Mouse (Mus musculus): ENCODE results near the gene Snrpn. TPM values are rescaled to one million over a fixed set of nuclear protein-coding genes. Genes with fewer than 3 reads are reported as not detected.
A peak's percentile ranks its signal among the peaks of the same experiment; 100 is the strongest.

Snrpn gene
- polyA plus RNA-seq, 1 experiment from 2014 or later, result 30.3 TPM

DNA sequence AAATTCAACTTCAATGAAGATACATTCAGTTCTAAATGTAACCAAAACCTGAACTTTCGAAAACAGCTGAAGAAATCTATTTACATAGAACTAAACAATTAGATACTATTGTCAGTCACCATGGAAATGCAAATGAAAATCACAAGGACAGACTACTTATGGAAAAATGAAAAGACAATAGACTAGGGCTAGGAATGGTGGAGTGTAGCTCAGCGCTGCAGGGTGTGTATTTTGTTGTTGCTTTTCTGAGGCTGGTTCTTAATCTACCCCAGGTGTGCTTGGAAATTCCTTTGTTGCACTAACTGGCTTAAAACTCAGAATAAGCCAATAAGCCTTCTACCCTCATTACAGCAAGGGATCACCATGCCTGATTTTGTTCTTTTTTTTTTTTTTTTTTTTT is 133.8 kb downstream of the Snrpn start:
- WGBS, result 50% methylated on average over 2 of the region's 2 CpGs
- no peaks in the 10 kb centered on the region for H3K4me1 ChIP-seq

DNA sequence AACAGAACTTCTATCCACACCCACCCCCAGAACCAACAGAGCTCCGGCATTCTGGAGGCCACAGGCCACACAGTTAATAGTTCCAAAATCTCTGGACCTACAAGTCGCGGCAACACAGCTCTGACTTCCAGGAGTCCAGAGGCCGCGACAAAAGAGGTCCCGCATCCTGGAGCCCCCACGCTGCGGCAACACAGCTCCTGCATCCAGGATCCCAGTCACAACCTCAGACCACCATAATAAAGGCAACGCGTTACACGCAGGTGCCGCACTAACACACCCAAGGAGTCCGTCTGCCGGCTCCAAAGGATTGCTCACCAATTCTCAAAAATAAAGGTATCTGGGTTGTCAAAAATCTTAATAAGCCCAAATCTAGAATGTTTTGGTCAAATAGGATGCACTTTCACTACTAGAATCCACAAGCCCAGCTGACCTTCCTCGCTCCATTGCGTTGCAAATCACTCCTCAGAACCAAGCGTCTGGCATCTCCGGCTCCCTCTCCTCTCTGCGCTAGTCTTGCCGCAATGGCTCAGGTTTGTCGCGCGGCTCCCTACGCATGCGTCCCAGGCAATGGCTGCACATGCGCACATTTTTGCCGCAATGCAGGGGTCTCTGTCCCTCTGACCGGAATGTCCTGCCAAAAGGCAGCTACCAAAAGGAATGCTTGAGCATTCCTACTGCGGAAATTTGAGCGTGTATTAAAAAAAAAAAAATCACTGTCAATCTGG is 135.3 kb downstream of the Snrpn start, which contains the start of the genes Snurf and Gm38393:
Gene Snurf (minus strand): TSS at position 444 of the 725 bp plus-strand sequence.
Gene Gm38393 (minus strand): TSS at position 459 of the 725 bp plus-strand sequence.
- Histone ChIP-seq H3K27ac (replicated peaks) (0 out of 2 replicates have a peak within 1 kb of the TSS, but pooled peaks have one; percentile 34), H3K4me3 (replicated peaks) (peak within 1 kb of the TSS; percentile 45), H3K4me1 (no peaks in the 10 kb centered on the region), H3K9me3 (replicated peaks) (0 out of 2 replicates have a peak, but pooled peaks cover 9% of the 10 kb centered on the region), H3K27me3 (no peaks in the 10 kb centered on the region), H3K9ac (peak within 1 kb of the TSS; percentile 26), H3K36me3 (no peaks in the 10 kb centered on the region), H3K4me2 (replicated peaks) (peak within 1 kb of the TSS; percentile 67)
- whole genome bisulfite sequencing, result 50% methylated on average over 30 of the region's 30 CpGs
- peak; percentile 54; the same call in 1 of the 2 replicates for ATAC-seq (ENCODE audit: insufficient number of reproducible peaks, low FRiP score, low TSS enrichment, low read depth)

More for the DNA sequence above, 133.8 kb downstream of the Snrpn start:
- no peak for ATAC-seq (ENCODE audit: insufficient number of reproducible peaks, low FRiP score, low TSS enrichment, low read depth)
- 0 out of 2 replicates have a peak, but pooled peaks cover 9% of the 10 kb centered on the region for H3K9me3 ChIP-seq (replicated peaks)
- H3K4me2 ChIP-seq (replicated peaks), result no peak overlapping the region
- H3K9ac ChIP-seq, result no peak overlapping the region
- H3K27ac ChIP-seq (replicated peaks), result no peak overlapping the region
- H3K27me3 ChIP-seq, result no peaks in the 10 kb centered on the region
- H3K4me3 ChIP-seq (replicated peaks), result no peak overlapping the region
- H3K36me3 ChIP-seq, result no peaks in the 10 kb centered on the region

DNA sequence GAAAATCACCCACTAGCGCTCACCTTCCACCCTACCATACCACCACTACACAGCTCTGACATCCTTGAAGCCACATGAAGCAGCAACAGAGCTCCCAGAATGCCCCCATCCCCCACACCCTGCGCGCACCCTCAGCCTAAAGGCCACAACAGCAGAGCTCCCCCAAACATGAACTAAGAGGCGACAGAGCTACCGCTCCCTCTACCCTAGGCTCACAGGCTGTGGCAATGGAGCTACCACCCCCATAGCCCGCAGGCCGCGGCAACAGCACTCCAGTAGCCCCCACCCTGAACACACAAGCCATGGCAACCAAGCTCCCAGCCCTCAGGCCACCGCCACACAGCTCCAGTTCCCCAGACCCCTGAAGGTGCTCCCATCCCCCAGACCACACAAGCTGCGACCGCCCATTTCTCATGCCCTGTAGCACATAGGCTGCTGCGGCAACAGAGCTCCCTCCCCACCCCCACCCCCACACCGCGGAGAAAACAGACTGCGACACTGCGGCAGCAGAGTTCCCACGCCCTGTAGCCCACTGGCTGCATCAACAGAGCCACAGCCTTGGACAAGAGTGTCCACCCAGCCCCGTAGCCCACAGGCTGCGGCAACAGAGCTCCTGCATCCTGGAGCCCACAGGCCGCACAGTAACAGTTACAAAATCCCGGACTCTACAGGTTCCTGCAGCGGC is 136.0 kb downstream of the Snrpn start:
- H3K9ac ChIP-seq, result peak overlapping the region; percentile 26; the same call in 1 of the 2 replicates
- peak; percentile 27 for ATAC-seq (ENCODE audit: insufficient number of reproducible peaks, low FRiP score, low TSS enrichment, low read depth)
- H3K4me2 ChIP-seq (replicated peaks), result peak overlapping the region; percentile 67
- 0 out of 2 replicates have a peak overlapping the region, but pooled peaks have one; percentile 34 for H3K27ac ChIP-seq (replicated peaks)
- H3K36me3 ChIP-seq, result no peaks in the 10 kb centered on the region
- WGBS, result 51% methylated on average over 22 of the region's 22 CpGs
- no peaks in the 10 kb centered on the region for H3K4me1 ChIP-seq
- peak overlapping the region; percentile 45 for H3K4me3 ChIP-seq (replicated peaks)
- H3K27me3 ChIP-seq, result no peaks in the 10 kb centered on the region
- H3K9me3 ChIP-seq (replicated peaks), result 0 out of 2 replicates have a peak, but pooled peaks cover 9% of the 10 kb centered on the region

DNA sequence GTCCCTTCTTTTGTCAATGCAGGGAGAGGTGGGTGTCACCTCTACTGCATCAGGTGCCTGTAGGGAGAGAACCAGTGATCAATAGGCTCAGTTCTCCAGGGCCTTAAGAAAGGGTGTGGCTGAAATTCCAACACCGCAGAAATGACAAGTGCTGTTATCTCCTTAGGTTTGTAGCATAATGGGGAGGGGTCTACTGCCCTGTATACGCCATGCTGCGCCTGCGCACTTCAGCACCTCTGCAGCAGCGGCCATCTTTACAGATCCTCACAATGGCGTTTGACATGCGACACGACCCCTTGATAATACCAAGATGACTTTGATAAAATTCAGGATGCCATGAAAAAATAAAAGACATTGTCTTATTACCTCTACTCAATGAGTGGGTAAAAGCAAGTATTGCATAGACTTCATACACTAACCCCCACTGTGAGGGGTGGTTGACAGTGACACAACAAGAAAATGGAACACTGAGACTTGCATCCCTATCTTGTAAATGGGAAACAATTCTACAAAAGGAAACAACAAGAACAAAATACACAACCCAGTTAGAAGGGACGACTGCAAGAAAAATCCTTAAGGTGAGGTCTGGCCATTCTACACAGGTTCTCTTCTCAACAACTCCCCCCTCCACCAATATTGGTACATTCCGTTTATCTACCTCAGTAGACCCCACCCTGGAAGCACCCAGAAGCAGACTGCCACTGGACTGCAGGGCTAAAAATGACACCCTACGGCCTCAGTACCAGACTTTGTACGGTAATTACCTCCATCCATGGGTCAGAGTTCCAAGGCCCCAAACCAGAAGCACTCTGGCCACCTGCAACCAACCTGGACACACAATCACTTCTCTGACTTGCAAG is 136.8 kb downstream of the Snrpn start:
- Histone ChIP-seq H3K4me1 (no peaks in the 10 kb centered on the region), H3K27me3 (no peaks in the 10 kb centered on the region), H3K36me3 (no peaks in the 10 kb centered on the region), H3K27ac (replicated peaks) (no peak overlapping the region), H3K9ac (no peak overlapping the region), H3K4me3 (replicated peaks) (peak overlapping the region; percentile 45), H3K9me3 (replicated peaks) (0 out of 2 replicates have a peak, but pooled peaks cover 9% of the 10 kb centered on the region), H3K4me2 (replicated peaks) (peak overlapping the region; percentile 67)
- WGBS, result 51% methylated on average over 12 of the region's 12 CpGs
- 0 out of 2 replicates have a peak, but pooled peaks have one; percentile 9 for ATAC-seq (ENCODE audit: insufficient number of reproducible peaks, low FRiP score, low TSS enrichment, low read depth)

DNA sequence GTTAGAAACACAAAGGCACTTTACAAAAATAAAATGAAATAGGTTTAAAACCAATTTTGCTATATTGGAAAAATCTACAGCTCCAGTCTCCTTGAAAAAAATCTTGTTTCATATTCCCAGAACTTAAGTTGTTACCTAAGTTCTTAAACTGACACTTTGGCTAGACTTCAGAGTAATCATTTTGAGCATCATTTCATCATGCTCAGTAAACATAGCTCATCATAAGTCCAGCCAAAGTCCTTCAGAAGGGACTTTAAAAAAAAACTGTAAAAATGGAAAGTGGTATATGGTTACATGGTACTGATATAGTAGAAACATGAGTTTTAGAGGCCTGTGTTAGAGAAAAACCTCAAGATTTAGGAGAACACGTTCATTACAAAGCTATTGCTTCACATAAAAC is 161.4 kb downstream of the Snrpn start:
- WGBS, result 57% methylated on average over 1 of the region's 1 CpGs
- H3K9ac ChIP-seq, result no peak overlapping the region
- no peak overlapping the region for H3K27ac ChIP-seq (replicated peaks)
- H3K4me3 ChIP-seq (replicated peaks), result no peak overlapping the region
- H3K36me3 ChIP-seq, result no peaks in the 10 kb centered on the region
- H3K27me3 ChIP-seq, result no peaks in the 10 kb centered on the region
- ATAC-seq (ENCODE audit: insufficient number of reproducible peaks, low FRiP score, low TSS enrichment, low read depth), result no peak
- no peaks in the 10 kb centered on the region for H3K9me3 ChIP-seq (replicated peaks)
- H3K4me1 ChIP-seq, result no peaks in the 10 kb centered on the region
- H3K4me2 ChIP-seq (replicated peaks), result no peak overlapping the region

Other genes with a start within 250 kb of the Snrpn start
- gene Snurf, start 135.2 kb downstream of the Snrpn start, polyA plus RNA-seq (2015; fragmentation: Nextera tagmentation; extraction: Ambion mirVana), result 20.9 and 23.3 TPM in 2 replicates
- 0.19 and 0.33 TPM in 2 replicates for gene Gm38393, start 135.2 kb downstream of the Snrpn start, polyA plus RNA-seq (2015; fragmentation: Nextera tagmentation; extraction: Ambion mirVana)

Measured in embryonic facial prominence, embryonic 15.5 days (tissue).